Mouse (Mus musculus) neural tube, embryonic 11.5 days (tissue): ENCODE measurements at regions not wholly inside any gene's neighbourhood (a gene's known extent, or its start where the extent isn't known, plus 50 kb on each side); places are given as distances from the start of the nearest gene placed in this dataset.
"Not testable (repeated sequence)": the region's sequence is repeated elsewhere in the genome, so short reads cannot be mapped to it uniquely, and the experiment has no call there.

Experiments
- ATAC-seq: fragments of 200-750 bp; cut with Nextera tagmentation; 2 replicates; pipeline ENCODE4 v1.8.0; 2017; ENCODE audit warnings: moderate number of reproducible peaks, mild to moderate bottlenecking, moderate TSS enrichment, moderate library complexity; ENCODE audit not compliant: insufficient read depth, low FRiP score, low TSS enrichment
- DNase-seq: peaks from one replicate; pipeline ENCODE4 v3.0.0-alpha.2; 2015; ENCODE audit warnings: low spot score
- H3K27ac ChIP-seq: fragments of 300-500 bp; sonication (generic); 2 replicates; pipeline ENCODE4 v1.5.1; 2014; ENCODE audit warnings: low read depth, mild to moderate bottlenecking, low read length
- H3K27me3 ChIP-seq: fragments of 300-500 bp; sonication (generic); 2 replicates; pipeline ENCODE4 v1.6.1; 2014; ENCODE audit warnings: mild to moderate bottlenecking, low read length, mixed read lengths; ENCODE audit not compliant: control insufficient read depth, insufficient read depth
- H3K36me3 ChIP-seq: fragments of 300-500 bp; sonication (generic); 2 replicates; pipeline ENCODE4 v1.6.1; 2014; ENCODE audit warnings: mild to moderate bottlenecking, low read length, moderate library complexity, mixed read lengths; ENCODE audit not compliant: control insufficient read depth, insufficient read depth
- H3K4me1 ChIP-seq: fragments of 300-500 bp; sonication (generic); 2 replicates; pipeline ENCODE4 v1.6.1; 2014; ENCODE audit warnings: low read length, mixed read lengths; ENCODE audit not compliant: control insufficient read depth, insufficient read depth
- H3K4me2 ChIP-seq: fragments of 300-500 bp; sonication (generic); 2 replicates; pipeline ENCODE4 v1.6.1; 2014; ENCODE audit warnings: low read depth, mild to moderate bottlenecking, moderate library complexity
- H3K4me3 ChIP-seq: fragments of 300-500 bp; sonication (generic); 2 replicates; pipeline ENCODE4 v1.5.1; 2014; ENCODE audit warnings: low read depth, low read length
- H3K9ac ChIP-seq: fragments of 300-500 bp; sonication (generic); 2 replicates; pipeline ENCODE4 v1.6.1; 2014; ENCODE audit warnings: mild to moderate bottlenecking, low read length
- H3K9me3 ChIP-seq: fragments of 300-500 bp; sonication (generic); 2 replicates; pipeline ENCODE4 v1.6.1; 2016; ENCODE audit warnings: low read length; ENCODE audit not compliant: control insufficient read depth
- WGBS: fragments of 180-500 bp; shearing (Covaris S2); extraction: QIAGEN DNeasy Blood & Tissue Kit; methylation state at CpG from one replicate; pipeline ENCODE4 v1.1.7; 2014; 5-methylcytosine and 5-hydroxymethylcytosine counted together

- DNase-seq, result no peak
These were observed 849.9 kb downstream of the Triml1 start for GRCm38 (mm10) chr8:42291392-42291791.

GRCm38 (mm10) chr8:42282011-42282410 is 859.3 kb downstream of the Triml1 start:
- 91% methylated on average over 2 of the region's 2 CpGs for WGBS
- DNase-seq (no peak), ATAC-seq (no peak)
- no peaks in the 10 kb centered on the region for H3K36me3 ChIP-seq
- no peak overlapping the region for H3K4me3 ChIP-seq
- H3K4me1 ChIP-seq, result no peaks in the 10 kb centered on the region
- H3K9ac ChIP-seq, result no peak overlapping the region
- H3K27me3 ChIP-seq, result no peaks in the 10 kb centered on the region
- no peak overlapping the region for H3K4me2 ChIP-seq
- no peaks in the 10 kb centered on the region for H3K9me3 ChIP-seq
- no peak overlapping the region for H3K27ac ChIP-seq

More at GRCm38 (mm10) chr8:42291392-42291791, 849.9 kb downstream of the Triml1 start:
- Histone ChIP-seq H3K27me3 (no peaks in the 10 kb centered on the region), H3K4me3 (no peak overlapping the region), H3K4me1 (no peaks in the 10 kb centered on the region), H3K4me2 (no peak overlapping the region), H3K36me3 (no peaks in the 10 kb centered on the region), H3K27ac (no peak overlapping the region), H3K9me3 (no peaks in the 10 kb centered on the region), H3K9ac (no peak overlapping the region)
- ATAC-seq, result no peak

- ATAC-seq (no peak), DNase-seq (no peak)
- Histone ChIP-seq H3K9me3 (no peaks in the 10 kb centered on the region), H3K4me1 (no peaks in the 10 kb centered on the region), H3K36me3 (no peaks in the 10 kb centered on the region), H3K4me3 (no peak overlapping the region), H3K9ac (no peak overlapping the region), H3K27me3 (no peaks in the 10 kb centered on the region), H3K4me2 (no peak overlapping the region), H3K27ac (no peak overlapping the region)
- 92% methylated on average over 1 of the region's 1 CpGs for WGBS
These were observed 836.5 kb upstream of the Frg1 start for GRCm38 (mm10) chr8:42253358-42253757.

- not testable (repeated sequence) for DNase-seq, H3K4me3 ChIP-seq, H3K4me1 ChIP-seq, H3K27ac ChIP-seq, ATAC-seq, H3K9me3 ChIP-seq, H3K36me3 ChIP-seq, H3K27me3 ChIP-seq, H3K4me2 ChIP-seq, H3K9ac ChIP-seq
- 79% methylated on average over 1 of the region's 1 CpGs for WGBS
These were observed 825.4 kb upstream of the Frg1 start for GRCm38 (mm10) chr8:42242321-42242720.

- Histone ChIP-seq H3K27me3 (no peaks in the 10 kb centered on the region), H3K4me2 (no peak overlapping the region), H3K9ac (no peak overlapping the region), H3K27ac (no peak overlapping the region), H3K4me1 (no peaks in the 10 kb centered on the region), H3K9me3 (no peaks in the 10 kb centered on the region), H3K4me3 (no peak overlapping the region), H3K36me3 (no peaks in the 10 kb centered on the region)
- DNase-seq (no peak), ATAC-seq (no peak)
- WGBS, result 74% methylated on average over 2 of the region's 2 CpGs
These were observed 803.2 kb upstream of the Frg1 start for GRCm38 (mm10) chr8:42219857-42220600.

- no peak overlapping the region for H3K9ac ChIP-seq
- H3K36me3 ChIP-seq, result no peaks in the 10 kb centered on the region
- H3K4me1 ChIP-seq, result no peaks in the 10 kb centered on the region
- H3K27ac ChIP-seq, result no peak overlapping the region
- DNase-seq (no peak), ATAC-seq (no peak)
- H3K4me2 ChIP-seq, result no peak overlapping the region
- H3K9me3 ChIP-seq, result no peaks in the 10 kb centered on the region
- WGBS, result 69% methylated on average over 2 of the region's 2 CpGs
- H3K27me3 ChIP-seq, result no peaks in the 10 kb centered on the region
- no peak overlapping the region for H3K4me3 ChIP-seq
These were observed 794.1 kb upstream of the Frg1 start for GRCm38 (mm10) chr8:42210943-42211342.

GRCm38 (mm10) chr8:42209989-42210388 is 793.1 kb upstream of the Frg1 start:
- no peaks in the 10 kb centered on the region for H3K27me3 ChIP-seq
- no peak overlapping the region for H3K27ac ChIP-seq
- ATAC-seq (no peak), DNase-seq (no peak)
- H3K9ac ChIP-seq, result no peak overlapping the region
- no peak overlapping the region for H3K4me3 ChIP-seq
- no peaks in the 10 kb centered on the region for H3K36me3 ChIP-seq
- H3K9me3 ChIP-seq, result no peaks in the 10 kb centered on the region
- H3K4me1 ChIP-seq, result no peaks in the 10 kb centered on the region
- no peak overlapping the region for H3K4me2 ChIP-seq

GRCm38 (mm10) chr8:42197257-42197656 is 780.4 kb upstream of the Frg1 start:
- ATAC-seq, result no peak
- H3K27me3 ChIP-seq, result no peaks in the 10 kb centered on the region

GRCm38 (mm10) chr8:42193902-42194550 is 777.2 kb upstream of the Frg1 start:
- no peak for DNase-seq
- no peak overlapping the region for H3K4me3 ChIP-seq
- no peaks in the 10 kb centered on the region for H3K9me3 ChIP-seq
- H3K27me3 ChIP-seq, result no peaks in the 10 kb centered on the region
- no peak for ATAC-seq
- no peak overlapping the region for H3K9ac ChIP-seq
- no peaks in the 10 kb centered on the region for H3K4me1 ChIP-seq
- no peak overlapping the region for H3K27ac ChIP-seq
- no peaks in the 10 kb centered on the region for H3K36me3 ChIP-seq
- no peak overlapping the region for H3K4me2 ChIP-seq
- 100% methylated on average over 1 of the region's 1 CpGs for WGBS

More at GRCm38 (mm10) chr8:42197257-42197656, 780.4 kb upstream of the Frg1 start:
- 86% methylated on average over 5 of the region's 5 CpGs for WGBS
- Histone ChIP-seq H3K27ac (no peak overlapping the region), H3K9ac (no peak overlapping the region), H3K4me2 (no peak overlapping the region), H3K4me3 (no peak overlapping the region), H3K36me3 (no peaks in the 10 kb centered on the region), H3K4me1 (no peaks in the 10 kb centered on the region), H3K9me3 (no peaks in the 10 kb centered on the region)
- DNase-seq, result no peak
